Mouse (Mus musculus): ENCODE data around the gene Fads6.

GRCm38 (mm10) chr11:115266400-115266778 is 31.1 kb downstream of the Fads6 start:
- TF ChIP-seq ZNF384 (IDR thresholded peaks at IDR 0.05; ENCODE audit: low read depth, low read length) (no peak), CHD2 (IDR thresholded peaks at IDR 0.05; ENCODE audit: low read depth, low read length) (no peak), ZC3H11A (IDR thresholded peaks at IDR 0.05; ENCODE audit: borderline replicate concordance, low read depth, low read length) (no peak)
